Mouse (Mus musculus) CD4-positive, CD25-positive, alpha-beta regulatory T cell, adult 4 months (primary cell): Measurements from ENCODE around the gene Cbfb. TPM values are rescaled to one million over a fixed set of nuclear protein-coding genes. Genes with fewer than 3 reads are reported as not detected.
"Not testable (repeated sequence)": the region's sequence is repeated elsewhere in the genome, so short reads cannot be mapped to it uniquely, and the experiment has no call there.

Experiments
- ATAC-seq: one replicate; pipeline ENCODE4 v1.8.0; 2017
- polyA plus RNA-seq, 2 experiments: library from polyadenylated mRNA; unstranded; fragments of 100-300 nt; shearing (Covaris generic); gene quantifications; one replicate each; pipeline ENCODE4 v1.2.1; 2017

The Cbfb gene
- polyA plus RNA-seq, 2 experiments from 2014 or later: 26.7 to 40.6 TPM

DNA sequence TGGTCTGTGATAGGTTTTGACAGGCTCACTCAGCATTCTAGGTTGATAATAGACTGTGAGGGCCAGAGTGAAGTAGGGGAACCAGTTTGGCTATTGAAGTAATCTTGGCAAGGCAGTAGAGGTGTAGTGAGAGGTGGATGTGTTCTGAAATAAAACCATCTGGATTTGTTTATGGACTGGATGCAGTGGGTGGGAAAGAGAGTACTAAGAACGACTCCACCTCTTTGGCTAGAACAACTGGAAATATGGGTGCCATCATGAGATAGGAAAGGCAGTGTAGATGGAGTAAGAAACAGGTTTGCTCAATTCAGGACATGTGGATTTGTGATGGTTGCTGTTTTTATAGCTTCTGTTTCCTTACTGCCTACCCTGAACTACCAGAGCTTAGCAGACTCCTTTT, 11.7 kb downstream of the Cbfb start:
- no peak for ATAC-seq

DNA sequence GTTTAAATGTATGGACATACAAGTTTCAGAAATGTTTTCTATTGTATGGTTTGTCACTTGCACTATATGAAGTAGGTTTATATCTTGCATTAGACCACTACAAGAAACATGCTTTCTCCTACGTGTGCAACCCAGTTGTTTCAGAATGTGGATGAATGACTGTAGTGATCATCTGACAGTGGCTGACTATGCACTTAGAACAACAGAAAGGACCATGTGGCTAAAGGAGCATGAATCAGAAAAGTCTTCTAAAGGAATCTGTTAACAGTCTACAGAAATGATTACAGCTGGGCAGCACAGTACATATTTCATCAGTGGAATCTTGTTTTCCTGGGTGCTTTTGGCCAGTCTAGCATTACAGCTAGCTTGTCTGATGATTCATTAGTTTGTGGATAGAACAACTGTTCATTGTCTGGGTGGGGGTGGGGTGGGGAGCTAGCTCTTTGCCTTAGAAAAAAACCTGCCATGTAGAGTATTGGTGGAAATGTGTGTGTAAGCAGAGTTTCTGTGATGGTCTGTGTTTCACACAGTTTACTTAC, 16.1 kb downstream of the Cbfb start:
- no peak for ATAC-seq

DNA sequence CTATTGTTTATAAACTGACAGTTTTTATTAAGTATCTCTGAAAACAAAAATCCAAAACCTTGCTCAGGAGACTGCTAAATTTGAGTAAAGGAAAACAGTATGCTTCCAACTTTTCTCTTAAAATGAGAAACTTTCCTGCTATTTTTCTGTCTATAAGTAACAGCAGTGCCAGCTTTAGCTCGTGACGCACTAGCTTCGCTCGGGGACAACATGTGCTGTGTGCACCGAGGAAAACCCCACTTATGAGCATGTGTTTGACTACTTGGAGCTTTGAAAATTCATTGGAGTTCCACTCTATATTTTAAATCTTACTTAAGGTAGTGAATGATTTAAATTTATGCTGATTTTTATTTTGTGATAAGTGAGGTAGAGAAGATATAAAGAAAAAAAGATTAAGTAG, 21.7 kb downstream of the Cbfb start:
- ATAC-seq: no peak

DNA sequence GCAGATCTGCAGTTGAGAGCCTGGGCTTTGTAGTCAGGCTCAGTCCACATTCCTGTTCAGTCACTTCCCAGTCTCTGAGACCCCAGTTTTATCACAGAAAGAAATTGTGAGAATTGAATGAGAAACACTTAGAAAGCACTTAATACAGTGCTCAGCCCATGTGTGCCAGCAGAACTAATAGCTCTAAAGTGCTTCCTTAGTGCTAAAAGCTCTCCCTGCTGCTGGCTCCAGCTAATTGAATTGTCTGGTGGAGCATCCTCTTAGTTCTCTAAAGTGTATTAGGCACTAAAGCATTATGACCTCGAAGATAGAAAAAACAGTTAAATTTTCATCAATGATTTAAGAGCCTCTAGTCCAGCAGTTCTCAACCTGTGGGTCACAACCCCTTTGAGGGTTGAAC, 35.3 kb downstream of the Cbfb start:
- ATAC-seq: no peak

DNA sequence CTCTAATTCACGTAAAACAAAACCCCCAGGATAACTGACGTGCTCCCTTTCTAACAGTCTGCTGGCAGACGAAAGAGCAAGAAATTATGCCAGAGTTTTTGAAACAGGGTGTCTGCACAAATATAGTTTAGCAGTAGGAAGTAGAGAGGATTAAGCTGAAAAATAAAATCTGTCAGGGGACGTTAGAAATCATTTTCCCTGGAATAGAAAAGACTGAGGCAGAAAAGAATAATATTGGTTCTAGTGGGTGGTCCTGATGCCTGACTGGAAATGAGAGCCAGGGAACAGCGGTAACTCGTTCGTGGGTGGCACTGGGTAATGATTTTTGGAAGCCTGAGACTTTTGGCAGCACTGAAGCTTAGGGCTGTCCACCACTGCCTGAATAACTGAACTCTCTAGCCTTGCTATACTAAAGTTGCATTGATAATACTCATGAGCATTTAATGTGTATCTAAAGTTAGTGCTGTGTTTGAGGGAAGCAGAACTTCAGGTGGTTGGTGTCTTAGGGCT, 36.3 kb downstream of the Cbfb start:
- ATAC-seq: no peak

DNA sequence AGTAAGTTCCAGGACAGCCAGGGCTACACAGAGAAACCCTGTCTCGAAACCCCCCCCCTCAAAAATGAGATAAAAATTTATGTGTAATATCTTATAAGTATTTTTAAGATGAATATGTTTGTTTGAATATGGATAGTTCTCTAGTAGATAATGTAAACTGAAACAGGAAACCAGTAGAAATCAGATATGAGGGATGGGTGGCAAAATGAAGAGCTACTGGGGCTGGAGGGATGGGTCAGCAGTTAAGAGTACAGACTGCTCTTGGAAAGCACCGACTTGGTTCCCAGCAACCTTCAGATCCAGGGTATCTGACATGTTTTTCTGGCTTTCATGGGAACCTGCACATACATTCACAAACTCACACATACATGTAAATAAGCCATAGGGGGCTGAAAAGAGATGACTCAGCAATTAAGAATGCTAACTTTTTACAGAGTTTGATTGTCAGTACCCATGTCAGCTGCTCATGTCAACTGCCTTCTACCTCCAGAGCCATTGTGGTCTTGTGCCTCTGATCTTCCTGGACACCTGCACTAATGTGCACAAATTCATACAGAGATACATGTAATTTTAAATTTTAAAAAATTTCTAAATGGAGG, 37.3 kb downstream of the Cbfb start:
- no peak for ATAC-seq

DNA sequence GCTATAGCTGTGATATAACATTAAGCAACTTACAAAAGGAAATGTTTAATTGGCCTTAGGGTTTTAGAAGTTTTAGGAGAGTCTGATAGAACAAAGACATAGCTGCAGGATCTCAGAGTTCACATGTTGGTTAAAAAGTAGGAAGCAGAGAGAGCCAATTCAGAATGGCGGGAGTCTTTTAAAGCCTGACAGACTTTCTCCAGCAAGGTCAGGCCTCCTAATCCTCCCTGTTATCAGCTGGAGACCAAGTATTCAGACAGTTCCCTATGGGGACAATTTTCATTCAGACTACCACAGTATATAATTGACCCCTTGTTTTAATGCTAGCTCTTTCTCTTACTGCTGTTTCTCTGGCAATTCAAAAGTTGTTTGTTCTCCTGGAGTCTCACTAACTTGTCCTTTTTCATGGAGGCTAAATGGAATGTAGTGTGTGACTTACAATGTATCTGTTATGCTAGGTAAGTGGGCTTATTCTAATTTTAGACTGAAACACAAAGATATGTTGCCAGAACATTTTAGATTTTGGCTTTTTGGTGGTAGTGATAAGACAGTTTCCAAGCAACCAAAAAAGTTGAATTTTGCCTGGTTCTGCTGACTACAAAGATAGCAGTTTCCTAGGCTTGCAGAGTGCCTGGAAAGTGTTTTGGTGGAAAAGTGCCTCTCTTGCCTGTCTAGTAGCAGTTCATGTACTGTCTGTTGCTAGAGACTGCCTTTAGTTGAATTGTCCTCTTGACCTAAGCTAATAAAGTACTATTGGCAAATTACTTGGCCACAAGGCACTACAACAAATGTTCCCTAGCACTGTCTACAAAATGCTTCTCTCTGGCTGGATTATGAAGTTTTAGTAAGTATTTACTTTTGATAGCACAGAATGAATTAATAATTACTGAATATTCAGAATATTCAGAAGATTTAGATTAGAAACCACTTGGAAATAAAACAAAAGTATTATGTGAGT, 39.0 kb downstream of the Cbfb start:
- ATAC-seq: no peak

DNA sequence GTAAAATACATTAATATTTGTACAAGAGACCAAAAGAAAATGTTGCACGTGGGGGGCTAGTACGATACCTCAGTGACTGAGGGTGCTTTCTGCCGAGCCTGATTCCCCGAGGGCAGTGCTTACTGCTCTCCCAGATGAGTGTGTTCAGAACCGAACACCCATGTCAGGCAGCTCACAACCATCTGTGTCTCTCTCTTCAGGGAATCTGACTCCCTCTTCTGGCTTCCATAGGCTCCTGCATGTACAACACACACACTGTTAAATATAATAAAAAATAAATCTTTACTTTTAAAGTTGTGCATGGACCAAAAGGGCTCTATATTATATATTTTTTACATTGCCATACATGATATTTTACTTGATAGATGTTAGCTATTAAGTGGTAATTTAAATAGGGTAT, 43.6 kb downstream of the Cbfb start:
- no peak for ATAC-seq

DNA sequence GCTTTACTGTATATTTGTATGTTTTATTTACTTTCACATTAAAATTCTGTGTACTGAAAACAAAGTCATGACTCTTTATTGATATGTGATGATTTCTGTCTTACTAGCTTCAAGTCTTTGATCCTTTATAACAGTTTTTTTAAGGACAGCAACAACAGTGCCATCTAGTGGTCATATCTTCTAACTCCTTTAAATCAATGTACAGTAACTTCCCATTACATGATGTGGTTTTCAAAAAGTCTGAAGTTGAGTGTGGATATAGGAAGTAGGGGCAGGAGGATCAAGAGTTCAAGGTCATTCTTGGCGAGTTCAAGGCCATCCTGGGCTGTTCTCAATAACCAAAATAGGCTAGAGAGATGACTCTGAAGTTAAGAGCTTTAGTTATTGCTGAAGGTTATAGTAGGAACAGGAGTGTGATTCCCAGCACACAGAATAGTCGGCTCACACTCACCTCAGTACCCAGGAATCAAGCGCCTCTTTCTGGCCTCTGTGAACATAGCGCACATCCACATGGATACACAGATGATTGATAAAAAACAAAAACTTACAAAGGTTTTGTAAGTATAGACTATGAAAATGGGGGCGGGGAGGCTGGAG, 47.5 kb downstream of the Cbfb start:
- peak; percentile 83 for ATAC-seq

DNA sequence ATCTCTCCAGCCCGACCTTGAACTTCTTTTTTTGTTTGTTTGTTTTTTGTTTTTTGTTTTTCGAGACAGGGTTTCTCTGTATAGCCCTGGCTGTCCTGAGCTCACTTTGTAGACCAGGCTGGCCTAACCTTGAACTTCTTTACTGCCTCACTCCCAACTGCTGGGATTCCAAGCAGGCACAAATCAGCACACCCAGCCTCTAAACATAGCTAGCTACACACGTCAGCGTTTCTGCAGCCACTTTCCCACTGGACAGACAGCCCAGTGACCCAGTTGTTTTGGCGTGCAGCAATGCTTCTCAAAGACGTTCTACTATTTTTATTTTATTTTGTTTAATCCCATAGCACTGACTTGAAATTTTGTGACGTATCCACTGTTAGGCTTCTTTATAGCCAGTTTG, 53.4 kb downstream of the Cbfb start:
- no peak for ATAC-seq

DNA sequence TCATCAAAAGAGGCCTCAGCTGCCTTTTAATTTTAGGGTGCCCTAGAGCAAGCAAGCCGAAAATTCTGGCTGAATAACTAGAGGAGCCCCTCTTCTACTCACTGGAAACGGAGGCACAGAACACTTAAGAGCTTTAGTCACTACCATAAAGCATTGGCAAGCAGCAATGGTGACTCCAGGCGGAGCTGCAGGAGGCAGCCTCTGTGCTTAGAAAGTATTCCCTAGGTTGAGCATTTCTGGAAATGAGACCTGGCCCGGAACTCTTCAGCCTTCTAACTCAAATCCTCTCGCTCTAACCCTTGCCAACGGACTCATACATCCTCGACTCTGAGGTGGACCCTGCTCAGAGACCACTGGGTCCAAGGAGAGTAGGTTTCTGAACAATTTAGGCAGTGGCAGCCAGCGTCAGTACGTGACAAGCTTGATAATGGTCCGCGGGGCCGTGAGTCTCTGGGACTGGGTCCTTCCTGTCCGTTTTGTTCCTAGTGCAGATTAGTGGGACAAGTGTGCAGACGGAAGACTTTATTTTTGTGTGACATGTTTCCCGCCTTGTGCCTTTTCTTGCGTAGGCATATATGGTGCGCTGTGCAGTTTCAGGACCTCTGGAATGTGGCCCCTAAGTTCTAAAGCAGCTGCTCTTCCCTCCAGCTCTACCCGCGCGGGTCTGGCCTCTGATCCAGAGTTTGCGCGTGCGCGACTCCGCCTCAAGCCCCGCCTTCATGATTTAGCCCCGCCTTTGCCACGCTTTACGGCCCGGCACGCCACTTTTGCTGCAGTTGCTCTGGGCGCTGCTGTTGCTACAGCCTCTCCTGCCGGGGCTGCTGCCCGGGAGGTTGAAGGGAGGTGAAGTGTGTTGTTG, 54.2 kb downstream of the Cbfb start, which contains the start of gene D230025D16Rik:
Gene D230025D16Rik, plus strand, starts transcription at position 733 of the 859 bp plus-strand sequence.
- ATAC-seq: peak; percentile 92

DNA sequence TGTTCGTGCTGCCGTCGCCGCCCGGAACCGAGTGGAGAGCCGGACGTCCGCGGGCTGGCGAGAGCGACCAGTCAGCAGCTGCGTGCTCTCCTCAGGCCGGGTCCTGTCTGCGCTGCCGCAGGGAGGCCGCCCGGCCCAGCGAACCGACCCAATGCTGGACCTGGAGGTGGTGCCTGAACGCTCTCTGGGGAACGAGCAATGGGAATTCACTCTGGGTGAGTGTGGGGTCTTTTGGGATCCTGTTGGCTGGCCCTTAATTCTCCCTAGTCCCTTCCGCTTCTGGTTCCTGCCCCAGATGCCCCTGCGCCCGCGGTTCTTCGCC, 54.8 kb downstream of the Cbfb start:
- peak; percentile 54 for ATAC-seq

DNA sequence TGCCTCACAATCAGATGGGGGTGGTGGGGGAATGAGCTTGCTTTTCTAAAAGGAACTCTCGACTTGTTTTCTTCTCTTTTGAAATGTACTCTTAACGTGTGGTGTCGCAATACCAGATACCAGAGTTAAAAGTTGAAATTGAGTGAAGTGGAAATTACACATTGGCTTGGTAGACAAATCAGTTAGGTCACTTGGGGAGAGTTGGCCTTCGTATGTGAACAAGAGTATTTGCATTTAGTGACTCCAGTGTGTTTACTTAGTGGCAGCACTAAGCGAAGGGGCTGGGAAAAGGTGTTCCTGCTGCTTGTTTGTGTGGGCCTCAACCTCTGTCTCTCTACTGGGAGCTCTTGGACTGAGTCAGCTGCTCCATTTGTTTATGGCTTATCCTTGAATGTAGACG, 55.4 kb downstream of the Cbfb start:
- no peak for ATAC-seq

DNA sequence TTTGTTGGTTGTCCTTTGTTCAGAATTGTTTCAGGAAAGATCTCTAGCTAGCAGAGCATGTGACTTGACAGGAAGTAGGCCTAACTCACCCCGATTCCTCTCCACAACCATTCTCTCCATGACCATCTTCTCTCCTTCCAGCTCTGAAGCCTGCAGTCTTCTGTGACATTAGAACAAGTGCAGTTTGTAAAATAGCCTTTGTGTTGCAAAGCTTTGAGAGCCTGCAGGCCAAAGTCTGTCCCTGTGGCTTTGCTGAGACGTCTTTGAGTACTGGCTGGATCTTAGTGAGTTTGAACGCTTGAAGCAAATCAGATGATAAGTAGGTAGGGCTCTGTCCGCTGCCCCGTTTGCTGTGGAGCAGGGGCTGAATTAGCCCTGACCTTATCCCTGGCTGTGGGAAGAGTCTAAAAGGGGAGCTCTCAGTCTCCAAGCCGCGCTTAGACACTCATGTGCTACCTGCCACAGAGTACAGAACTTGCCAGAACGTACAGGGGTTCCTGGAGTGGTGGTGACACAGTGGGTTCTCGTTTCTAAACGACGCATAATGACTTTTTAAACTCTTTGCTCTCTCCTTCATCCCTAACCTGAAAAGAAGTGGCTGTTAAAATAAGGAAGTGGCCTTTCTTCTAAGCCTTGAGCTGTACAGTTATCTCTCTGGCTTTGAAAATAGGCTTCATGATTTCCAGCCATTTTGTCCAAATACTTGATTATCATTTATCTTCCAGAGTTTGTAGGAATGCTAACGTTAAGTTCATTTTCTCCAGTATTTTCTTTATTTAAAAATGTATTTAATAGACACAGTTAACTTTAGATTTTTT, 61.2 kb downstream of the Cbfb start:
- no peak for ATAC-seq

DNA sequence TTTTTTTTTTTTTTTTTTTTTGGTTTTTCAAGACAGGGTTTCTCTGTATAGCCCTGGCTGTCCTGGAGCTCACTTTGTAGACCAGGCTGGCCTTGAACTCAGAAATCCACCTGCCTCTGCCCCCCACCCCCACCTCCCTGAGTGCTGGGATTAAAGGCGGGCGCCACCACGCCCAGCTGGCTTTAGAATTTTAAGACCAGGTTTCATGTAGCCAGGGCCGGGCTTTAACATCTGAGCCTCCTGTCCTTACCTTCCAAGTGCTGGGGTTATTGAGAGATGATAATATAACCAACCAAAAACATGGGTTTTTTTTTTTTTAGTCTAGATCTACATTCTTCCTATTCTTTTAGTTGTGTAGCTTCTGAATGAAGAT, 61.8 kb downstream of the Cbfb start:
- ATAC-seq: not testable (repeated sequence)

DNA sequence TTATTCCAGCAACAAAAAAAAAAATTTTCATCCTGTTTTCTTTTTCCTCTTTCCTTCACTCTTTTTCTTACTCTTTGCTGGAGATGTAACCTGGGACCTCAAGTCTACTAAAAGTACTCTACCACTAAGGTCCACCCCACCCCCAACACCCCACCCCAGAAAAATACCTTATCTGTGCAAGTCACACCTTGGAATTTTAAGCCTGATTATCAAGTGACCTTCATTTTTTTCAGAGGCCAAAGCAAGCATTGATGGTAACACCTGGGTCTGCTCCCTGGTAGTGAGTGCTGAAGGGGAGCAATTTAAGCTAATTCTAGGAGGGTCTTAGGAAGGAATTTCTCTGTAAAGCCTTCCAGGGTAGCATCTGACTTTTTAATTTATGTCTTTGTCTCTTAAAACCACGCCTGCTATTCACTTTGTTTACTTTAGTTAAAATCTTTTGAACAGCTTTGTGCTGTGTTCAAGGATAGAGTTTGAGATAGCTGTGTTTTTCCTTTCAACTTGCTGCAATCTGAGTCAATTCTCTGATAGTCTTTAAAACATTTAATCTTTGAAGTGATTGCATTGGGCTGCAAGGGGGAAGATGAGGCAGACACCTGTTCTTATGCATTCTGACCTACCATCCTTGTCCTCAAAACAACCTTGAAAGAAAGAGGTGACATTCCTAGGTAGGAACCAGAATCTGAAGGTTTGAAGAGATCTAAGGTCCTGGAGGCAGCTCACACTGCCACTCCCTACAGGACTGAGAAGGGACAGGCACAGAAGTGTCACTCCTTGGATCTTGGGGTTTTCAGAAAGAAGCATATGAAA, 62.9 kb downstream of the Cbfb start:
- ATAC-seq: no peak

DNA sequence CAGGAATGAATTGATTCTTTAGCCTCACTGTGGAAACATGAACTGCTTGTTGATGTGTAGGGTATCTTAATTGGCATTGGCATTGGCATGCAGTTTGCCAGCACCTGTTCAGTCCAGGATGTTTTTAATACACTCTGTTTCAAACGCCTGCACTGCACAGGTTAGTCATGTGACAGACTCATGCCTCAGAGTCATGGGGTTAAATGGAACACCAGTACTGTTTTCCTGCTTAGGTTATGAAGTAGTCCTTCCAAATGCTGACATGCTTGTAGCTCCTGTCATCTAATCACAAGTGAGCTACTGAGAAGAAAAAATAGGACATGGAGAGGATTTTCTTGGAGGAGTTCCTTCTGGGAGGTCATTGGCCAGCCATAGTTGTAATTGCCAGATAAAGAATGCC, 64.7 kb downstream of the Cbfb start:
- no peak for ATAC-seq

DNA sequence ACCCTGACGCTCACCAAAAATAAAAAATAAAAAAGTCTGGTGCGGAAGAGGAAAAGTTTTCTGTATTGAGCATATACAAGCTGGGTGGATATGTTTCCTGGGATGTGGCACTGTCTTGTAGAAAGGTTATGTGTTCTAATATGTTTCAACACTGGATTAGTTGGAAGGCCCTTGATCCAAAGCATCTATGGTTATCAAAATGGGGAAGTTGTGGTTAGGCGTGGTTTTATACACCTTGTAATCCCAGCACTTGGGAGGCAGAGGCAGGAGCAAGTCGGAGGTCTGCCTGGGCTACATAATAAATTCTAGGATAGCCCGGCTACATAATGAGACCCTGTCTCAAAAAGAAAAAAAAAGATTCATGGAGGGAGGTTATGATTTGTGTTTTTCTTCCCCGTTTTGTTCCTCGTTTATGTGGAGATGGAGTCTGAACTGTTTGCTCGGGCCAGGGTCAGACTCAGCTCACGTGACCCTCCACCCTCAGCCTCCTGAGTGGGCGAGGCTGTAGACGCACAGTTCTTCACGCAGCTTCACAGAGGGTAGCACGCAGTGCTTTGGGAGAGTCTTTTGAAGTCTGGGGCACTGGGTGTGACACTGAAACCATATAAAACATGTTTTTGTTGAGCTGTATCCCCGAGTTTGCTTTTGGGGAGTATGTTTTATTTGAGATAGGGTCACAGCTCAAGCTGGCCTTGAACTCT, 67.1 kb downstream of the Cbfb start:
- ATAC-seq: no peak

DNA sequence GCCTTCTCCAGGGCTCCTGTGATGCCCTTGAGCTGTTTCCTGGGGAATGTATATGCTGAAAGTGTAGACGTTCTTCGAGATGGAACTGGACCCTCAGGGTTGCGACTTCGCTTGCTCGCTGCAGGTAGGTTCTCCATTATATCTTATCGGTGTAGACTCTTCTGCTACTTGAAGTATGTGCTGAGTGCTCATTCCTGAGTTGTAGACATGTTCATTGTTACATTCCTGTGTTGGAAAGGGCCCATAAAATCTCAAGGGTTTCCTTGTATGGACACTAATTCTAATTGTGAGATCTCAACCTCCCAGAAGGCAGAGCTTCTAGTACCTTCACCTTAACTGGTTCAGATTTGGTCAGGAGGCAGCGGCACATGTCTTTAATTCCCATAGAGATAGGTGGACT, 70.5 kb downstream of the Cbfb start:
- ATAC-seq: no peak

DNA sequence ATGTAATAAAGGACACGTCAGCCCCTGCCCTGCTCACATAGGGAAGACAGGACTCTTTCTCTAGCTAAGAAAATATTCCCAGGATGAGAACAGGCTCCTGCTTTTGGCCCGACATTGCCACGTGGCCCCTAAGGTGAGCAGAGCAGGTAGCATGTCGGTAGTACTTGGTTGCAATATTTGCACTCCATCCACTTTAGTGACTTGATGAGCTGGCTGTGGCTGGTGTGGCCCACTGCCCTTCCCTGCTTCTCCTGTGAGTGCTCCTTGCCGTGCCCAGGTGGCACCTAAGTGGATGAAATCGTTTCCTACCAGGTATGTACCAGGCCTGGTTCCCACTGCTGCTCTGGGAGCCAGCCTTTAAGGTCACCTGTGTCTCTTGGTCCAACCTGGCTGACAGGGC, 81.5 kb downstream of the Cbfb start:
- no peak for ATAC-seq
